ENCODE assay signal across 10 mouse cellular contexts in genomic region chr1:86464223-86464874, GRCm38 (mm10). TPM values are rescaled to one million over a fixed set of nuclear protein-coding genes. Genes with fewer than 3 reads are reported as not detected.
DNase-seq lines count a peak whose midpoint lies in the region; ATAC-seq and TF ChIP-seq lines count a peak whose summit lies in the region.
"Had no signal": no experiment of that assay in that cellular context is flagged by ENCODE, and none has a peak within 500 bp of the region (broad histone marks: within the 10 kb centered on the region; RNA-seq: fewer than 3 reads in every experiment).

No protein-coding gene starts in this region.

- no peak overlapping the region for H3K9ac ChIP-seq in heart, embryonic 12.5 days
- H3K9ac ChIP-seq in hindbrain, embryonic 14.5 days = no peak overlapping the region
- H3K9ac ChIP-seq in midbrain, postnatal 0 days (replicated peaks; ENCODE audit: low read length, poor library complexity, severe bottlenecking) = no peak overlapping the region

- no peak for DNase-seq in heart, postnatal 36 days
- no peak for DNase-seq in hindbrain, embryonic 14.5 days (ENCODE audit: low spot score)
- no peak for DNase-seq in midbrain, postnatal 0 days (ENCODE audit: low spot score)
- no peak for DNase-seq in left cerebral cortex, adult 9 months (ENCODE audit: low spot score in 2 of 2)
- DNase-seq in adrenal gland, adult 8-10 months = no peak
- no peak for DNase-seq in left cerebral cortex, postnatal 4 days

- no peaks in the 10 kb centered on the region for H3K27me3 ChIP-seq in heart, embryonic 12.5 days (replicated peaks)
- no peaks in the 10 kb centered on the region for H3K27me3 ChIP-seq in hindbrain, embryonic 14.5 days (ENCODE audit: control insufficient read depth, insufficient read depth, low read length)
- H3K27me3 ChIP-seq in midbrain, postnatal 0 days (ENCODE audit: insufficient read depth, low read length) = no peaks in the 10 kb centered on the region

- ATAC-seq in heart, embryonic 12.5 days (ENCODE audit: insufficient number of reproducible peaks, low FRiP score) = no peak
- ATAC-seq in hindbrain, embryonic 14.5 days (ENCODE audit: low FRiP score) = no peak
- ATAC-seq in midbrain, postnatal 0 days (ENCODE audit: low FRiP score) = no peak

- no peak for TF ChIP-seq CTCF in midbrain, postnatal 0 days (IDR thresholded peaks at IDR 0.05)

- no peaks in the 10 kb centered on the region for H3K9me3 ChIP-seq in heart, embryonic 12.5 days (replicated peaks)
- 0 out of 2 replicates have a peak, but pooled peaks cover 6% of the 10 kb centered on the region for H3K9me3 ChIP-seq in hindbrain, embryonic 14.5 days (ENCODE audit: control insufficient read depth, low read length)
- H3K9me3 ChIP-seq in midbrain, postnatal 0 days (ENCODE audit: low read length) = no peaks in the 10 kb centered on the region

- intact Hi-C loops in heart, postnatal 36 days (cut with DNase I) = loop anchor here (2.0 kb wide), 1 partner anchor 14 kb away; no protein-coding TSS in a partner anchor
- intact Hi-C loops in left cerebral cortex, postnatal 4 days (cut with DNase I) = no loop called here

- no peak overlapping the region for H3K4me2 ChIP-seq in heart, embryonic 12.5 days
- H3K4me2 ChIP-seq in hindbrain, embryonic 14.5 days (replicated peaks) = no peak overlapping the region
- no peak overlapping the region for H3K4me2 ChIP-seq in midbrain, postnatal 0 days (ENCODE audit: low read depth, low read length, poor library complexity, severe bottlenecking)

- peaks cover 4% of the 10 kb centered on the region for H3K4me1 ChIP-seq in heart, embryonic 12.5 days (replicated peaks)
- peaks cover 9% of the 10 kb centered on the region for H3K4me1 ChIP-seq in brown adipose tissue, adult 24 weeks (ENCODE audit: control insufficient read depth, insufficient read depth, insufficient read length, low read length)
- no peaks in the 10 kb centered on the region for H3K4me1 ChIP-seq in hindbrain, embryonic 14.5 days (replicated peaks; ENCODE audit: control insufficient read depth, insufficient read depth, low read length)
- H3K4me1 ChIP-seq in midbrain, postnatal 0 days (ENCODE audit: insufficient read depth, low read length) = no peaks in the 10 kb centered on the region

- no peak overlapping the region for H3K4me3 ChIP-seq in heart, embryonic 12.5 days
- no peak overlapping the region for H3K4me3 ChIP-seq in brown adipose tissue, adult 24 weeks (ENCODE audit: insufficient read depth, low read depth, low read length)
- H3K4me3 ChIP-seq in hindbrain, embryonic 14.5 days (replicated peaks; ENCODE audit: low read length) = no peak overlapping the region
- no peak overlapping the region for H3K4me3 ChIP-seq in midbrain, postnatal 0 days (ENCODE audit: low read depth, low read length)
- H3K4me3 ChIP-seq: myocyte had no signal

- H3K36me3 ChIP-seq in heart, embryonic 12.5 days = no peaks in the 10 kb centered on the region
- H3K36me3 ChIP-seq in hindbrain, embryonic 14.5 days (replicated peaks; ENCODE audit: control insufficient read depth, insufficient read depth) = no peaks in the 10 kb centered on the region
- no peaks in the 10 kb centered on the region for H3K36me3 ChIP-seq in midbrain, postnatal 0 days (ENCODE audit: insufficient read depth, low read length)

- WGBS in heart, embryonic 12.5 days = 57% methylated on average over 9 of the region's 9 CpGs
- WGBS in hindbrain, embryonic 14.5 days = 24% methylated on average over 9 of the region's 9 CpGs
- WGBS in midbrain, postnatal 0 days = 31% methylated on average over 9 of the region's 9 CpGs

- peak overlapping the region; percentile 38; the same call in 1 of the 2 replicates for H3K27ac ChIP-seq in heart, embryonic 12.5 days (ENCODE audit: poor library complexity, severe bottlenecking)
- peak overlapping the region; percentile 76 for H3K27ac ChIP-seq in brown adipose tissue, adult 24 weeks (replicated peaks; ENCODE audit: low read depth, low read length)
- peak overlapping the region; percentile 71 for H3K27ac ChIP-seq in hindbrain, embryonic 14.5 days
- peak overlapping the region; percentile 57; the same call in 1 of the 2 replicates for H3K27ac ChIP-seq in midbrain, postnatal 0 days (ENCODE audit: low read depth, low read length)

RNA-seq across cellular contexts. Expression of gene Tex44, which starts 38.2 kb away (rescaled TPM):
- polyA plus RNA-seq in heart, embryonic 12.5 days (2016; fragmentation: Nextera tagmentation; extraction: Ambion mirVana) = not detected in 2 replicates
- not detected for total RNA-seq in heart, postnatal 36 days (2021)
- polyA plus RNA-seq in brown adipose tissue, adult 24 weeks (2012; ENCODE audit: insufficient read depth, insufficient read length, missing spikeins) = not detected in 2 replicates
- not detected in 2 replicates for polyA plus RNA-seq in hindbrain, embryonic 14.5 days (2014; fragmentation: Nextera tagmentation; extraction: Ambion mirVana)
- 0.14 TPM in 1 of 2 replicates, not detected in the other for total RNA-seq in midbrain, postnatal 0 days (2014; rRNA removed)
- not detected in 2 replicates for polyA plus RNA-seq in midbrain, postnatal 0 days (2015; fragmentation: Nextera tagmentation; extraction: Ambion mirVana)
- total RNA-seq in adrenal gland, adult 8-10 months (2022) = not detected
- not detected for total RNA-seq in left cerebral cortex, postnatal 4 days (2021)
- total RNA-seq: layer of hippocampus, postnatal 14 days had no signal
- polyA plus RNA-seq: myocyte had no signal

RNA-seq across cellular contexts. Expression of gene Nmur1, which starts 38.3 kb away (rescaled TPM):
- polyA plus RNA-seq in heart, embryonic 12.5 days (2016; fragmentation: Nextera tagmentation; extraction: Ambion mirVana) = not detected in 2 replicates
- not detected for total RNA-seq in heart, postnatal 36 days (2021)
- not detected in 2 replicates for polyA plus RNA-seq in brown adipose tissue, adult 24 weeks (2012; ENCODE audit: insufficient read depth, insufficient read length, missing spikeins)
- polyA plus RNA-seq in hindbrain, embryonic 14.5 days (2014; fragmentation: Nextera tagmentation; extraction: Ambion mirVana) = not detected in 2 replicates
- total RNA-seq in midbrain, postnatal 0 days (2014; rRNA removed) = not detected in 2 replicates
- polyA plus RNA-seq in midbrain, postnatal 0 days (2015; fragmentation: Nextera tagmentation; extraction: Ambion mirVana) = 0.27 and 0.33 TPM in 2 replicates
- total RNA-seq in adrenal gland, adult 8-10 months (2022) = not detected
- total RNA-seq in left cerebral cortex, postnatal 4 days (2021) = under 1 TPM; 0.48 to 0.62 TPM
- total RNA-seq: layer of hippocampus, postnatal 14 days had no signal
- polyA plus RNA-seq: myocyte had no signal
